Mouse (Mus musculus): ENCODE data around the gene Deup1. TPM values are rescaled to one million over a fixed set of nuclear protein-coding genes. Genes with fewer than 3 reads are reported as not detected.

Gene Deup1
- polyA plus RNA-seq, 1 experiment from 2014 or later: 6.2 TPM

DNA sequence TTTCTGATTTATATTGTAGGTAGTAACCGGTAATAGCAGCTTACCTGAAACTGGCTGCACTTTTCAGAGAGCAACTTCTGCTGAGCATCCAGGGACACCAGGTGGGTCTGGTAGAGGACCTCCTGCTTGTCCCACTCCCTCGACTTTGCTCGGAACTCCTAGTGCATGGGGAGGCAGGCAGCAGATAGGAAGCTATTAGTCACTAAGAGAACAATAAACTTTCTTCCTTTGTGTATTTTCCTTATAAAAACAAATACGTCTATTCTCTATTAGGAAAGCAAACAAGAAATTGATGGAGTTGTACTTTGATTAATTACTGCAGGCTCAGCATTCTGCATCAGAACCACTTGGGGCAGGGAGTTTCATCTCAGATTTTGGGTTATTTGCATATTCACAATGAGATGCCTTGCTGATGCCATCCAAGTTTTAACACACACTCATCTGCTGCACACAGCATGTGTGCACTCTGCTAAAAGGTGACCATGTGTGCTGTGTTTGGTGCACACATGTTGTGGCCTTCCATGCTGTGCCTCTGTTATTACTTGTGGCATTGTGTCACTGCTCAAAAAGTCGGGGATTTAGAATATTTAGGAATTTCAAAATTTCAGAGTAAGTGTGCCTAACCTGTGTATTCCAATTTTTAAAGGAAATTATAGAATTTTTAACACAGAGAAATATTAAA is 26.7 kb downstream of the Deup1 start:
- no peak overlapping the region for H3K4me3 ChIP-seq (ENCODE audit: low read depth, low read length)
- no peak overlapping the region for H3K4me2 ChIP-seq (replicated peaks; ENCODE audit: low read depth, low read length)
- no peaks in the 10 kb centered on the region for H3K9me3 ChIP-seq (ENCODE audit: control insufficient read depth, low read length)
- DNase-seq (ENCODE audit: low spot score): no peak
- no peaks in the 10 kb centered on the region for H3K36me3 ChIP-seq (ENCODE audit: control insufficient read depth, insufficient read depth, low read length)
- H3K4me1 ChIP-seq (replicated peaks; ENCODE audit: control insufficient read depth, insufficient read depth, low read length): no peaks in the 10 kb centered on the region
- no peak overlapping the region for H3K27ac ChIP-seq (ENCODE audit: low read depth, low read length)
- no peak for ATAC-seq (ENCODE audit: low FRiP score)
- H3K9ac ChIP-seq (ENCODE audit: low read depth, low read length): no peak overlapping the region
- WGBS: 73% methylated on average over 5 of the region's 5 CpGs
- no peaks in the 10 kb centered on the region for H3K27me3 ChIP-seq (ENCODE audit: control insufficient read depth, insufficient read depth, low read length)

GRCm38 (mm10) chr9:15600156-15600858 is 27.4 kb downstream of the Deup1 start:
- no peak for ATAC-seq (ENCODE audit: low FRiP score)
- no peak overlapping the region for H3K4me2 ChIP-seq (replicated peaks; ENCODE audit: low read depth, low read length)
- no peak overlapping the region for H3K9ac ChIP-seq (ENCODE audit: low read depth, low read length)
- WGBS: 72% methylated on average over 6 of the region's 6 CpGs
- no peaks in the 10 kb centered on the region for H3K4me1 ChIP-seq (replicated peaks; ENCODE audit: control insufficient read depth, insufficient read depth, low read length)
- no peak for DNase-seq (ENCODE audit: low spot score)
- no peaks in the 10 kb centered on the region for H3K27me3 ChIP-seq (ENCODE audit: control insufficient read depth, insufficient read depth, low read length)
- H3K36me3 ChIP-seq (ENCODE audit: control insufficient read depth, insufficient read depth, low read length): no peaks in the 10 kb centered on the region
- no peak overlapping the region for H3K4me3 ChIP-seq (ENCODE audit: low read depth, low read length)
- no peaks in the 10 kb centered on the region for H3K9me3 ChIP-seq (ENCODE audit: control insufficient read depth, low read length)
- H3K27ac ChIP-seq (ENCODE audit: low read depth, low read length): no peak overlapping the region

- Histone ChIP-seq H3K27ac (ENCODE audit: low read depth, low read length) (no peak overlapping the region), H3K9ac (ENCODE audit: low read depth, low read length) (no peak overlapping the region), H3K27me3 (ENCODE audit: control insufficient read depth, insufficient read depth, low read length) (no peaks in the 10 kb centered on the region), H3K9me3 (ENCODE audit: control insufficient read depth, low read length) (no peaks in the 10 kb centered on the region), H3K36me3 (ENCODE audit: control insufficient read depth, insufficient read depth, low read length) (no peaks in the 10 kb centered on the region), H3K4me1 (replicated peaks; ENCODE audit: control insufficient read depth, insufficient read depth, low read length) (no peaks in the 10 kb centered on the region), H3K4me2 (replicated peaks; ENCODE audit: low read depth, low read length) (no peak overlapping the region), H3K4me3 (ENCODE audit: low read depth, low read length) (no peak overlapping the region)
- 71% methylated on average over 4 of the region's 4 CpGs for WGBS
- DNase-seq (ENCODE audit: low spot score): no peak
- no peak for ATAC-seq (ENCODE audit: low FRiP score)
Observed at GRCm38 (mm10) chr9:15596598-15596997, 31.1 kb downstream of the Deup1 start.

DNA sequence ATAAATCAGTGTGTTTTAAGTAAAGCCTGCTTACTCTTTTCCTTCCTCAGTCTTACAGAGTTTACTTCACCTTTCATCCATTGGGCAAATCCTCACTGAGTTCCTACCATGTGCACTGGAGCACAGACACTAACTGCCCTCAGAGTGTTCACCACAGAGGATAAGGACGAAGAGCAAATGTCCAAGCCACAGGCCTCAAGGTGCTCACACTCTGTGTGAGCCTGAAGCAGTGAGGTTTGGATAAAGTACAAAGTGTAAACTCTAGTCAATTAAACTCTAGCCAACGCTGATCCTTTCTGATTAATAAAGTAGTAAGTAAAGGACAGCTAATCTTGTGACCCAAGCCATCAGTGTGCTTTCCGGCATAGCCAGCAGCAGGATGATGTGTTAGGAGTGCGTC is 33.6 kb downstream of the Deup1 start:
- no peaks in the 10 kb centered on the region for H3K36me3 ChIP-seq (ENCODE audit: control insufficient read depth, insufficient read depth, low read length)
- no peaks in the 10 kb centered on the region for H3K4me1 ChIP-seq (replicated peaks; ENCODE audit: control insufficient read depth, insufficient read depth, low read length)
- H3K27ac ChIP-seq (ENCODE audit: low read depth, low read length): no peak overlapping the region
- no peak overlapping the region for H3K4me2 ChIP-seq (replicated peaks; ENCODE audit: low read depth, low read length)
- no peak overlapping the region for H3K4me3 ChIP-seq (ENCODE audit: low read depth, low read length)
- DNase-seq (ENCODE audit: low spot score): no peak
- ATAC-seq (ENCODE audit: low FRiP score): no peak
- no peaks in the 10 kb centered on the region for H3K27me3 ChIP-seq (ENCODE audit: control insufficient read depth, insufficient read depth, low read length)
- no peaks in the 10 kb centered on the region for H3K9me3 ChIP-seq (ENCODE audit: control insufficient read depth, low read length)
- WGBS: 87% methylated on average over 4 of the region's 4 CpGs
- no peak overlapping the region for H3K9ac ChIP-seq (ENCODE audit: low read depth, low read length)

DNA sequence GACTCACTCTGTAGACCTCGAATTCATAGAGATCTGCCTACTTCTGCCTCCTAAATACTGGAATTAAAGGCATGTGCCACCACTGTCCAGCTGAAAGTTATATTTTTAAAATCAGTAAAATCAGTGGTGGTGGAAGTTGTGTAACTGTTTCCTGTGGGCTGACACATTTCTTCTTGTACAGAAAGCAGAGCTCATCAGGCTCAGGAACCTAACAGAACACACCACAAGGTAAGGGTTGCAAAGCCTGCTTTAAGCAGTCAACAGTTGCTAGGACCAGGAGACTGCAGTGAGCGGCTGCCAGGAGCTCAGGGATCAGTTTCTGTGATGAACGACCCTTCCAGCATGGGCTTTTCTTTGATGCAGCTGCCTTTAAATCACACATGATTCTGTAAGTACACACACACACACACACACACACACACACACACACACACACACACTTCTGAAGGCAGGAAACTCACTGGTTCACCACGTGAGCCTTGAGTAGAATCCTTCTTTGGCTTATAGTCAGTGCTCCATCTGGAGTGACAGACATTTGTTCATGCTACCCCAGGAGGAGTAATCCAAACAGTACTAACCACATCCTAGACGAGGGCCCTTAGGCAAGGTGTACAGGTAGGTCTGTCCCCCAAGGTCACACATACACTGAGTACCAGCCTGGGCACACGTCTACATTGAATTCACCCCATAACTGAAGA is 40.4 kb downstream of the Deup1 start:
- ATAC-seq (ENCODE audit: low FRiP score) (no peak), DNase-seq (ENCODE audit: low spot score) (no peak)
- WGBS: 66% methylated on average over 6 of the region's 6 CpGs
- no peaks in the 10 kb centered on the region for H3K4me1 ChIP-seq (replicated peaks; ENCODE audit: control insufficient read depth, insufficient read depth, low read length)
- no peaks in the 10 kb centered on the region for H3K36me3 ChIP-seq (ENCODE audit: control insufficient read depth, insufficient read depth, low read length)
- no peak overlapping the region for H3K27ac ChIP-seq (ENCODE audit: low read depth, low read length)
- no peak overlapping the region for H3K9ac ChIP-seq (ENCODE audit: low read depth, low read length)
- H3K9me3 ChIP-seq (ENCODE audit: control insufficient read depth, low read length): no peaks in the 10 kb centered on the region
- H3K4me3 ChIP-seq (ENCODE audit: low read depth, low read length): no peak overlapping the region
- no peaks in the 10 kb centered on the region for H3K27me3 ChIP-seq (ENCODE audit: control insufficient read depth, insufficient read depth, low read length)
- no peak overlapping the region for H3K4me2 ChIP-seq (replicated peaks; ENCODE audit: low read depth, low read length)

GRCm38 (mm10) chr9:15585956-15586355 is 41.8 kb downstream of the Deup1 start:
- Histone ChIP-seq H3K4me1 (replicated peaks; ENCODE audit: control insufficient read depth, insufficient read depth, low read length) (no peaks in the 10 kb centered on the region), H3K36me3 (ENCODE audit: control insufficient read depth, insufficient read depth, low read length) (no peaks in the 10 kb centered on the region), H3K27ac (ENCODE audit: low read depth, low read length) (no peak overlapping the region), H3K4me3 (ENCODE audit: low read depth, low read length) (no peak overlapping the region), H3K9me3 (ENCODE audit: control insufficient read depth, low read length) (no peaks in the 10 kb centered on the region), H3K27me3 (ENCODE audit: control insufficient read depth, insufficient read depth, low read length) (no peaks in the 10 kb centered on the region), H3K4me2 (replicated peaks; ENCODE audit: low read depth, low read length) (no peak overlapping the region), H3K9ac (ENCODE audit: low read depth, low read length) (no peak overlapping the region)
- ATAC-seq (ENCODE audit: low FRiP score) (no peak), DNase-seq (ENCODE audit: low spot score) (no peak)
- 100% methylated on average over 1 of the region's 1 CpGs for WGBS

GRCm38 (mm10) chr9:15584209-15584608 is 43.5 kb downstream of the Deup1 start:
- no peaks in the 10 kb centered on the region for H3K27me3 ChIP-seq (ENCODE audit: control insufficient read depth, insufficient read depth, low read length)

GRCm38 (mm10) chr9:15582026-15582425 is 45.7 kb downstream of the Deup1 start:
- no peak overlapping the region for H3K4me2 ChIP-seq (replicated peaks; ENCODE audit: low read depth, low read length)
- ATAC-seq (ENCODE audit: low FRiP score): no peak
- no peak for DNase-seq (ENCODE audit: low spot score)
- WGBS: 91% methylated on average over 5 of the region's 5 CpGs
- H3K27me3 ChIP-seq (ENCODE audit: control insufficient read depth, insufficient read depth, low read length): no peaks in the 10 kb centered on the region
- no peak overlapping the region for H3K4me3 ChIP-seq (ENCODE audit: low read depth, low read length)
- no peaks in the 10 kb centered on the region for H3K36me3 ChIP-seq (ENCODE audit: control insufficient read depth, insufficient read depth, low read length)
- no peak overlapping the region for H3K9ac ChIP-seq (ENCODE audit: low read depth, low read length)
- H3K27ac ChIP-seq (ENCODE audit: low read depth, low read length): no peak overlapping the region
- H3K4me1 ChIP-seq (replicated peaks; ENCODE audit: control insufficient read depth, insufficient read depth, low read length): no peaks in the 10 kb centered on the region
- no peaks in the 10 kb centered on the region for H3K9me3 ChIP-seq (ENCODE audit: control insufficient read depth, low read length)

More at GRCm38 (mm10) chr9:15584209-15584608, 43.5 kb downstream of the Deup1 start:
- no peak overlapping the region for H3K4me3 ChIP-seq (ENCODE audit: low read depth, low read length)
- 89% methylated on average over 9 of the region's 9 CpGs for WGBS
- ATAC-seq (ENCODE audit: low FRiP score): no peak
- H3K27ac ChIP-seq (ENCODE audit: low read depth, low read length): no peak overlapping the region
- no peaks in the 10 kb centered on the region for H3K9me3 ChIP-seq (ENCODE audit: control insufficient read depth, low read length)
- H3K9ac ChIP-seq (ENCODE audit: low read depth, low read length): no peak overlapping the region
- no peaks in the 10 kb centered on the region for H3K4me1 ChIP-seq (replicated peaks; ENCODE audit: control insufficient read depth, insufficient read depth, low read length)
- no peak for DNase-seq (ENCODE audit: low spot score)
- H3K36me3 ChIP-seq (ENCODE audit: control insufficient read depth, insufficient read depth, low read length): no peaks in the 10 kb centered on the region
- no peak overlapping the region for H3K4me2 ChIP-seq (replicated peaks; ENCODE audit: low read depth, low read length)
